Mouse (Mus musculus): Measurements from ENCODE around the gene Terb2.

DNA sequence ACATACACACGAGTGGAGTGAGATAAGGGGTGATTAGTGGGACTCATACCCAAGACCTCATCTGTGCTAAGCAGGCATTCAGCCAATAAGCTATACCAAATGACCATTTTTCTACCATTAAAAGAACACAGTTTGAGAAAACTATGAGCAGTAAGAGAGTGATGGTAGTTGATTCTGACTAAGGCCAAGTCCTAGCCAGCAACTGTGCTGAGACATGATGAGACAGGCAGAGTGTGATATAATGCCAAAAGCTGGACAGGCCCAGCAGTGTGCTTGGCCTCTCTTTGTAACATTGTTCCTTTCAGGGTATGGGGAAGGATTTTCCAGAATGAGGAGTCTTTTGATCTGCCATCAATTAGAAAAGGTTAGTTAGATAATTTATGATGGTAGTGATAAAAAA lies 15.4 kb downstream of the Terb2 start:
- no peak for TF ChIP-seq POLR2A (IDR thresholded peaks at IDR 0.05; ENCODE audit: insufficient read depth, low read depth, low read length)
- no peak for TF ChIP-seq CTCF (IDR thresholded peaks at IDR 0.05; ENCODE audit: insufficient read depth, low read depth, low read length)
